11 mouse cellular contexts compared by ENCODE assay signal in genomic region chrX:101932244-101932643, GRCm38 (mm10).
A peak's percentile ranks its signal among the peaks of the same experiment; 100 is the strongest.
DNase-seq lines count a peak whose midpoint lies in the region; ATAC-seq lines count a peak whose summit lies in the region.
"Had no signal": no experiment of that assay in that cellular context is flagged by ENCODE, and none has a peak within 500 bp of the region (broad histone marks: within the 10 kb centered on the region; RNA-seq: fewer than 3 reads in every experiment).

No protein-coding gene starts in this region.

- H3K36me3 ChIP-seq in limb, embryonic 10.5 days: no peaks in the 10 kb centered on the region

- H3K9me3 ChIP-seq in limb, embryonic 10.5 days (replicated peaks): no peaks in the 10 kb centered on the region
- H3K9me3 ChIP-seq: megakaryocyte, embryonic 14.5 days had no signal

- peaks cover 97% of the 10 kb centered on the region for H3K27me3 ChIP-seq in limb, embryonic 10.5 days (ENCODE audit: low read depth, poor library complexity, severe bottlenecking)

- no peak overlapping the region for H3K27ac ChIP-seq in limb, embryonic 10.5 days

- intact Hi-C loops in heart, postnatal 25 days (cut with DNase I): no loop called here

- no peaks in the 10 kb centered on the region; the same call in 1 of the 2 replicates for H3K4me1 ChIP-seq in limb, embryonic 10.5 days
- H3K4me1 ChIP-seq: megakaryocyte, embryonic 14.5 days had no signal

- H3K4me3 ChIP-seq in limb, embryonic 10.5 days: no peak overlapping the region
- H3K4me3 ChIP-seq: megakaryocyte, embryonic 14.5 days had no signal

- peak; percentile 17 for DNase-seq in adrenal gland, adult 2 months
- DNase-seq in adrenal gland, adult 8-10 months: no peak
- DNase-seq in Muller cell, postnatal 12 days (ENCODE audit: inconsistent ontology term): peak; percentile 68
- DNase-seq in cerebellum, postnatal 14 days: peak; percentile 90 to 92
- DNase-seq in heart, postnatal 25 days (ENCODE audit: low spot score): peak; percentile 48
- no peak for DNase-seq in limb, embryonic 10.5 days (ENCODE audit: low spot score)
- DNase-seq in kidney, adult 18-20 months: no peak
- DNase-seq: liver; spleen, adult 18-20 months had no signal

- ATAC-seq in activated CD4-positive, CD25-positive, alpha-beta regulatory T cell, adult 4 months: no peak

- WGBS in limb, embryonic 10.5 days: 89% methylated on average over 7 of the region's 7 CpGs

Comparison
In these comparisons a context has a peak if more than half of its experiments do, and no peak if none do; other contexts are left out.
1. DNase-seq: peak in adrenal gland, adult 2 months (single experiment), Muller cell, postnatal 12 days (single experiment), cerebellum, postnatal 14 days (2 of 2) and heart, postnatal 25 days (single experiment); none in adrenal gland, adult 8-10 months (single experiment), limb, embryonic 10.5 days (single experiment) and kidney, adult 18-20 months (single experiment).